In genomic region chr2:117185587-117185986, GRCm38 (mm10) we compare ENCODE assay signal across 17 mouse cellular contexts.
"Had no signal": no experiment of that assay in that cellular context is flagged by ENCODE, and none has a peak within 500 bp of the region (broad histone marks: within the 10 kb centered on the region; RNA-seq: fewer than 3 reads in every experiment).

No protein-coding gene starts in this region.

- H3K27me3 ChIP-seq: limb, embryonic 13.5 days; megakaryocyte, embryonic 14.5 days; midbrain, embryonic 13.5 days had no signal

- H3K4me1 ChIP-seq: limb, embryonic 10.5 days; midbrain, embryonic 13.5 days had no signal

- DNase-seq: kidney, adult 11 months; kidney, postnatal 14 days; kidney, postnatal 4 days; layer of hippocampus, adult 9-11 months; liver, postnatal 0 days; lung, embryonic 14.5 days; lung, postnatal 10 days; thymus, adult 2 months; thymus, postnatal 14 days had no signal

- H3K9ac ChIP-seq: limb, embryonic 13.5 days; liver, embryonic 14.5 days; liver, postnatal 0 days; lung, embryonic 14.5 days; midbrain, embryonic 13.5 days had no signal

- H3K4me2 ChIP-seq: limb, embryonic 13.5 days; liver, embryonic 11.5 days; lung, embryonic 14.5 days; midbrain, embryonic 13.5 days had no signal

- H3K4me3 ChIP-seq: layer of hippocampus, adult 2 months; limb, embryonic 10.5 days; limb, embryonic 13.5 days; megakaryocyte, embryonic 14.5 days; midbrain, embryonic 10.5 days; midbrain, embryonic 13.5 days had no signal

- H3K9me3 ChIP-seq: limb, embryonic 10.5 days; limb, embryonic 13.5 days; megakaryocyte, embryonic 14.5 days; midbrain, embryonic 10.5 days; midbrain, embryonic 13.5 days had no signal

- ATAC-seq: liver, postnatal 0 days; midbrain, embryonic 13.5 days had no signal

- H3K27ac ChIP-seq: layer of hippocampus, adult 2 months; limb, embryonic 10.5 days; limb, embryonic 13.5 days; liver, embryonic 14.5 days; midbrain, embryonic 10.5 days; midbrain, embryonic 13.5 days had no signal
